Mouse (Mus musculus) layer of hippocampus, postnatal 10 days (tissue): ENCODE measurements around the gene Ifna16. TPM values are rescaled to one million over a fixed set of nuclear protein-coding genes. Genes with fewer than 3 reads are reported as not detected.

Experiments used
- DNase-seq, 2 experiments: peaks; one replicate each; pipeline ENCODE4 v3.0.0; 2021; ENCODE audit warnings: low spot score in 2 of 2
- total RNA-seq, 2 experiments: library from RNA; stranded (reverse); gene quantifications; 2 replicates each; pipeline ENCODE4 v1.2.3; 2021

The Ifna16 gene
- total RNA-seq, 2 experiments from 2014 or later, result not detected

GRCm38 (mm10) chr4:88644359-88644758 is 32.4 kb downstream of the Ifna16 start, which contains the start of gene Ifna13:
Ifna13 (minus strand) TSS chr4:88644459.
- no peak for DNase-seq

- no peak for DNase-seq
These were observed 34.2 kb downstream of the Ifna16 start for GRCm38 (mm10) chr4:88642526-88642925.

- peak; percentile 96 to 98 for DNase-seq
These were observed 35.5 kb downstream of the Ifna16 start for GRCm38 (mm10) chr4:88641077-88641831.

GRCm38 (mm10) chr4:88640704-88641076 is 36.0 kb downstream of the Ifna16 start:
- no peak for DNase-seq

GRCm38 (mm10) chr4:88634311-88634710 is 42.4 kb downstream of the Ifna16 start, which contains the start of gene C87499:
C87499 (minus strand) TSS chr4:88634411.
- no peak for DNase-seq

Other genes starting within 250 kb of the Ifna16 start
- gene Hacd4, start 238.0 kb downstream of the Ifna16 start, total RNA-seq, result 1 to 10 TPM; 3.7 to 3.8 TPM
- gene Ifnb1, start 154.2 kb downstream of the Ifna16 start, total RNA-seq, result not detected
- gene Ifna15, start 118.7 kb downstream of the Ifna16 start, total RNA-seq, result not detected
- not detected for gene Ifna14, start 105.1 kb downstream of the Ifna16 start, total RNA-seq
- not detected for gene Ifna9, start 84.5 kb downstream of the Ifna16 start, total RNA-seq
- gene Ifna12, start 73.5 kb downstream of the Ifna16 start, total RNA-seq, result not detected
- not detected for gene C87499, start 42.5 kb downstream of the Ifna16 start, total RNA-seq
- gene Ifna13, start 32.5 kb downstream of the Ifna16 start, total RNA-seq, result not detected
- not detected for gene Ifna2, start 7.0 kb upstream of the Ifna16 start, total RNA-seq
- not detected for gene Ifnab, start 14.4 kb upstream of the Ifna16 start, total RNA-seq
- 1 to 10 TPM; 1.2 to 1.3 TPM for gene Gm26566, start 44.9 kb upstream of the Ifna16 start, total RNA-seq
- gene Klhl9, start 45.5 kb upstream of the Ifna16 start, total RNA-seq, result 100 to 1,000 TPM; 102 to 104 TPM
- gene Gm13271, start 77.9 kb upstream of the Ifna16 start, total RNA-seq, result not detected
- not detected for gene Gm13283, start 83.2 kb upstream of the Ifna16 start, total RNA-seq
- gene Gm13290, start 96.9 kb upstream of the Ifna16 start, total RNA-seq, result not detected
- not detected for gene Gm13289, start 100.0 kb upstream of the Ifna16 start, total RNA-seq
- not detected for gene Gm13272, start 102.9 kb upstream of the Ifna16 start, total RNA-seq
- gene Ifnz, start 105.2 kb upstream of the Ifna16 start, total RNA-seq, result not detected
- gene Gm13276, start 108.8 kb upstream of the Ifna16 start, total RNA-seq, result not detected
- not detected for gene Gm13277, start 111.7 kb upstream of the Ifna16 start, total RNA-seq
- not detected for gene Gm13278, start 114.6 kb upstream of the Ifna16 start, total RNA-seq
- gene Gm13275, start 117.6 kb upstream of the Ifna16 start, total RNA-seq, result not detected
- not detected for gene Gm13279, start 120.5 kb upstream of the Ifna16 start, total RNA-seq
- gene Gm13285, start 122.7 kb upstream of the Ifna16 start, total RNA-seq, result not detected
- not detected for gene Gm13287, start 126.3 kb upstream of the Ifna16 start, total RNA-seq
- not detected for gene Gm13288, start 128.6 kb upstream of the Ifna16 start, total RNA-seq
- not detected for gene Ifna7, start 139.3 kb upstream of the Ifna16 start, total RNA-seq
- gene Ifna11, start 143.0 kb upstream of the Ifna16 start, total RNA-seq, result not detected
- gene Ifna6, start 150.5 kb upstream of the Ifna16 start, total RNA-seq, result not detected
- gene Ifna5, start 158.6 kb upstream of the Ifna16 start, total RNA-seq, result not detected
- gene Ifna4, start 164.9 kb upstream of the Ifna16 start, total RNA-seq, result not detected
- gene Ifna1, start 173.2 kb upstream of the Ifna16 start, total RNA-seq, result not detected
- gene Ifne, start 203.3 kb upstream of the Ifna16 start, total RNA-seq, result not detected